In the genomic region with DNA sequence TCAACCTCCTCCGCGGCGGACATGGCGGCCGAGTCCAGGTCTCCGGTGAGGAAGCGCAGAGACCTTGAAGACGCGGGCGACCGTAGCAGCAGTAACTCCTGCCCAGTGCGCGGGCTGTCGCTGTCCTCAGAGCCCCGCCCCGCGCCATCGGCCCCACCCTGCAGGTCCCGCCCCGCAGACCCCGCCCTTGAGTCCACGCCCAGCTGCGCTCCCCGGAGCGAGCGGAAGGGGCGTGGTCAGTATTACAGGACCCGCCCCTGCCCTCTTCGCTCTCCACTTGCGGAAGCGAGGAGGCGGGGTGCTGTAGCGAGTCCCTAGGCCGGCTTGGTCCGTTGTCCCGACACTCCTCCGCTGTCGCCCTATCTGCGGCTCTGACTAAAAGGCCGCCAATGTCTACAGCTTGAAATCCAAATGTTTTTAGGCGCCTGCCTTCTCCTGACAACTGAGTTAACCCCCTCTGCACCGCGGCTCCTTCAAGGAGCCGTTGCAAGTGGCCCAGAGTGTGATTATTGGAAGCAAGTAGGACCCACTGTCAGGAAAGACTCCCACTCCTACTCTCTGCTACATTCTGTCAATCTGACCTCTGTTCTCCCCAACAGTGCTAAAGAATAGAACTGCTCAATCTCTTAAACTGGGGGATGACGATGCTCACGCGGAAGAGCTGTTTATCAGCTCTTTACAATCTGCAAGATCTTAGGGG, we compare ENCODE assay signal across 8 mouse cellular contexts. TPM values are rescaled to one million over a fixed set of nuclear protein-coding genes. Genes with fewer than 3 reads are reported as not detected.
DNase-seq lines count a peak whose midpoint lies in the region; ATAC-seq and TF ChIP-seq lines count a peak whose summit lies in the region.

No protein-coding gene starts in this region.

- ATAC-seq in cerebellum, adult (ENCODE audit: insufficient number of reproducible peaks, low FRiP score, low TSS enrichment): peak; percentile 98
- ATAC-seq in forebrain, embryonic 12.5 days (ENCODE audit: low FRiP score): peak; percentile 98
- ATAC-seq in heart, postnatal 0 days (ENCODE audit: insufficient read depth, low read depth): peak; percentile 98
- peak; percentile 99 for ATAC-seq in liver, embryonic 15.5 days (ENCODE audit: insufficient read depth)
- peak; percentile 99 for ATAC-seq in neural tube, embryonic 11.5 days (ENCODE audit: insufficient read depth, low FRiP score, low TSS enrichment)

- 0 out of 2 replicates have a peak, but pooled peaks have one; percentile 33 for TF ChIP-seq EP300 in heart, postnatal 0 days (IDR thresholded peaks at IDR 0.05; ENCODE audit: low read depth)

- peaks cover 9% of the 10 kb centered on the region; the same call in 1 of the 2 replicates for H3K27me3 ChIP-seq in forebrain, embryonic 12.5 days
- H3K27me3 ChIP-seq in heart, postnatal 0 days (ENCODE audit: control insufficient read depth, insufficient read depth, low read length): no peaks in the 10 kb centered on the region
- 0 out of 2 replicates have a peak, but pooled peaks cover 7% of the 10 kb centered on the region for H3K27me3 ChIP-seq in liver, embryonic 15.5 days
- no peaks in the 10 kb centered on the region for H3K27me3 ChIP-seq in neural tube, embryonic 11.5 days (ENCODE audit: control insufficient read depth, insufficient read depth, low read length)

- peaks cover 3 to 15% of the 10 kb centered on the region in 2 experiments; a peak in 3 of 4 replicates for H3K4me1 ChIP-seq in ES-E14 (ENCODE audit: control insufficient read depth in 2 of 2, insufficient read depth in 2 of 2, low read length in 2 of 2, poor library complexity in 1 of 2)
- peaks cover 13% of the 10 kb centered on the region; the same call in 1 of the 2 replicates for H3K4me1 ChIP-seq in forebrain, embryonic 12.5 days
- H3K4me1 ChIP-seq in heart, postnatal 0 days (ENCODE audit: control insufficient read depth, insufficient read depth): peaks cover 9% of the 10 kb centered on the region; the same call in 1 of the 2 replicates
- H3K4me1 ChIP-seq in liver, embryonic 15.5 days (replicated peaks): peaks cover 27% of the 10 kb centered on the region
- H3K4me1 ChIP-seq in neural tube, embryonic 11.5 days (ENCODE audit: control insufficient read depth, insufficient read depth, low read length): peaks cover 12% of the 10 kb centered on the region; the same call in 1 of the 2 replicates

- DNase-seq in ES-E14 (ENCODE audit: low read depth, low spot score): peak; percentile 86
- peak; percentile 99 for DNase-seq in heart, postnatal 0 days (ENCODE audit: low spot score)
- peak; percentile 96 to 97 for DNase-seq in kidney, postnatal 36 days
- DNase-seq in neural tube, embryonic 11.5 days (ENCODE audit: low spot score): peak; percentile 98
- DNase-seq in telencephalon, adult 2 months (ENCODE audit: low read depth, low spot score): peak; percentile 95

- peak overlapping the region; percentile 89 to 98 for H3K4me3 ChIP-seq in ES-E14 (ENCODE audit: insufficient read depth in 1 of 2, low read depth in 1 of 2, low read length in 2 of 2, poor library complexity in 1 of 2, severe bottlenecking in 1 of 2)
- H3K4me3 ChIP-seq in forebrain, embryonic 12.5 days (replicated peaks): peak overlapping the region; percentile 70
- H3K4me3 ChIP-seq in heart, postnatal 0 days (ENCODE audit: low read depth, low read length): peak overlapping the region; percentile 89
- peak overlapping the region; percentile 70 for H3K4me3 ChIP-seq in liver, embryonic 15.5 days (replicated peaks)
- peak overlapping the region; percentile 85 for H3K4me3 ChIP-seq in neural tube, embryonic 11.5 days (ENCODE audit: low read depth, low read length)

- TF ChIP-seq CTCF in heart, postnatal 0 days (IDR thresholded peaks at IDR 0.05; ENCODE audit: low read depth): no peak; the same call in 1 of the 2 replicates

- in situ Hi-C loops in ES-E14 (cut with MboI; ENCODE audit: low sequenced_read_pairs in 2 of 2, unreplicated experiment in 2 of 2): no loop called here

- WGBS in forebrain, embryonic 12.5 days: under 1% methylated on average over 47 of the region's 47 CpGs
- under 1% methylated on average over 38 of the region's 47 CpGs for WGBS in heart, postnatal 0 days
- 2% methylated on average over 40 of the region's 47 CpGs for WGBS in liver, embryonic 15.5 days (ENCODE audit: insufficient replicate concordance)
- under 1% methylated on average over 37 of the region's 47 CpGs for WGBS in neural tube, embryonic 11.5 days

- peak overlapping the region; percentile 38 for H3K27ac ChIP-seq in ES-E14 (ENCODE audit: insufficient read depth, low read depth, low read length, poor library complexity, severe bottlenecking)
- peak overlapping the region; percentile 78 for H3K27ac ChIP-seq in forebrain, embryonic 12.5 days
- peak overlapping the region; percentile 89 for H3K27ac ChIP-seq in heart, postnatal 0 days (ENCODE audit: low read depth)
- H3K27ac ChIP-seq in liver, embryonic 15.5 days (replicated peaks): peak overlapping the region; percentile 84
- peak overlapping the region; percentile 79 for H3K27ac ChIP-seq in neural tube, embryonic 11.5 days (ENCODE audit: low read depth, low read length)

- H3K9ac ChIP-seq in ES-E14 (ENCODE audit: insufficient read depth, low read depth, low read length, poor library complexity, severe bottlenecking): peak overlapping the region; percentile 74
- peak overlapping the region; percentile 73 for H3K9ac ChIP-seq in forebrain, embryonic 12.5 days
- H3K9ac ChIP-seq in heart, postnatal 0 days (replicated peaks; ENCODE audit: low read depth, low read length): peak overlapping the region; percentile 84
- H3K9ac ChIP-seq in liver, embryonic 15.5 days: peak overlapping the region; percentile 64
- H3K9ac ChIP-seq in neural tube, embryonic 11.5 days (ENCODE audit: low read length): peak overlapping the region; percentile 81

- peak overlapping the region; percentile 88 for H3K4me2 ChIP-seq in forebrain, embryonic 12.5 days
- peak overlapping the region; percentile 87 for H3K4me2 ChIP-seq in heart, postnatal 0 days (ENCODE audit: low read depth, low read length)
- peak overlapping the region; percentile 91 for H3K4me2 ChIP-seq in liver, embryonic 15.5 days
- H3K4me2 ChIP-seq in neural tube, embryonic 11.5 days (ENCODE audit: low read depth): peak overlapping the region; percentile 90

- H3K36me3 ChIP-seq in ES-E14 (ENCODE audit: control insufficient read depth, insufficient read depth, low read length, poor library complexity, severe bottlenecking): peaks cover 9% of the 10 kb centered on the region
- H3K36me3 ChIP-seq in forebrain, embryonic 12.5 days (replicated peaks): 0 out of 2 replicates have a peak, but pooled peaks cover 14% of the 10 kb centered on the region
- H3K36me3 ChIP-seq in heart, postnatal 0 days (replicated peaks; ENCODE audit: control insufficient read depth, insufficient read depth, low read length): peaks cover 13% of the 10 kb centered on the region
- peaks cover 10% of the 10 kb centered on the region for H3K36me3 ChIP-seq in liver, embryonic 15.5 days (replicated peaks)
- peaks cover 5% of the 10 kb centered on the region; the same call in 1 of the 2 replicates for H3K36me3 ChIP-seq in neural tube, embryonic 11.5 days (ENCODE audit: control insufficient read depth, insufficient read depth, low read length)

- H3K9me3 ChIP-seq in ES-E14 (ENCODE audit: control insufficient read depth, insufficient read depth, low read depth, low read length): no peaks in the 10 kb centered on the region
- H3K9me3 ChIP-seq in forebrain, embryonic 12.5 days: no peaks in the 10 kb centered on the region
- H3K9me3 ChIP-seq in heart, postnatal 0 days (replicated peaks; ENCODE audit: control insufficient read depth, low read length): no peaks in the 10 kb centered on the region
- no peaks in the 10 kb centered on the region for H3K9me3 ChIP-seq in liver, embryonic 15.5 days (replicated peaks)
- no peaks in the 10 kb centered on the region for H3K9me3 ChIP-seq in neural tube, embryonic 11.5 days (ENCODE audit: control insufficient read depth, low read length)

TF ChIP-seq in ES-E14, 5 proteins besides CTCF, POLR2A, EP300 and RAD21:
- TF ChIP-seq ZC3H11A (IDR thresholded peaks at IDR 0.05; ENCODE audit: borderline replicate concordance, low read depth, low read length) (no peak), CHD2 (IDR thresholded peaks at IDR 0.05; ENCODE audit: low read depth, low read length) (no peak), ZNF384 (IDR thresholded peaks at IDR 0.05; ENCODE audit: low read depth, low read length) (no peak), HCFC1 (IDR thresholded peaks at IDR 0.05; ENCODE audit: borderline replicate concordance, insufficient read depth, low read length) (no peak), MAFK (IDR thresholded peaks at IDR 0.05; ENCODE audit: insufficient read depth, low read depth, low read length) (no peak)
TF ChIP-seq in ES-E14: peak in this region for 0.

RNA-seq across cellular contexts. Expression of a gene that starts 22.5 kb away (rescaled TPM):
- total RNA-seq in ES-E14 (2012; rRNA removed): 135 and 170 TPM in 2 replicates
- polyA plus RNA-seq in forebrain, embryonic 12.5 days (2016; fragmentation: Nextera tagmentation; extraction: Ambion mirVana): 30.8 and 31.6 TPM in 2 replicates
- total RNA-seq in heart, postnatal 0 days (2014; rRNA removed; ENCODE audit: low replicate concordance): 39.8 and 88.5 TPM in 2 replicates
- 22.6 and 23.6 TPM in 2 replicates for polyA plus RNA-seq in heart, postnatal 0 days (2015; fragmentation: Nextera tagmentation; extraction: Ambion mirVana)
- polyA plus RNA-seq in liver, embryonic 15.5 days (2015; fragmentation: Nextera tagmentation; extraction: Ambion mirVana): 14.4 and 15.5 TPM in 2 replicates
- polyA plus RNA-seq in neural tube, embryonic 11.5 days (2014; fragmentation: Nextera tagmentation; extraction: Ambion mirVana): 26.4 TPM in 2 replicates

RNA-seq across cellular contexts. Expression of a gene that starts 57.4 kb away (rescaled TPM):
- total RNA-seq in ES-E14 (2012; rRNA removed): 2.3 and 2.4 TPM in 2 replicates
- 3.7 and 4.5 TPM in 2 replicates for polyA plus RNA-seq in forebrain, embryonic 12.5 days (2016; fragmentation: Nextera tagmentation; extraction: Ambion mirVana)
- total RNA-seq in heart, postnatal 0 days (2014; rRNA removed; ENCODE audit: low replicate concordance): 3.7 and 22.0 TPM in 2 replicates
- 1.3 and 2.0 TPM in 2 replicates for polyA plus RNA-seq in heart, postnatal 0 days (2015; fragmentation: Nextera tagmentation; extraction: Ambion mirVana)
- polyA plus RNA-seq in liver, embryonic 15.5 days (2015; fragmentation: Nextera tagmentation; extraction: Ambion mirVana): 0.26 and 0.45 TPM in 2 replicates
- polyA plus RNA-seq in neural tube, embryonic 11.5 days (2014; fragmentation: Nextera tagmentation; extraction: Ambion mirVana): 4.2 and 4.9 TPM in 2 replicates

Comparison
In these comparisons a context has a peak if more than half of its experiments do, and no peak if none do; other contexts are left out.
1. Peak in every context shown above with its lines: DNase-seq, ATAC-seq, H3K4me3 ChIP-seq and H3K27ac ChIP-seq.
2. H3K27ac ChIP-seq: peak in every context shown above with its lines; median percentile 89 in heart, postnatal 0 days; 84 in liver, embryonic 15.5 days; 79 in neural tube, embryonic 11.5 days; 78 in forebrain, embryonic 12.5 days; 38 in ES-E14.